Mouse (Mus musculus) B cell, adult (primary cell): ENCODE data around the gene Grm8. TPM values are rescaled to one million over a fixed set of nuclear protein-coding genes. Genes with fewer than 3 reads are reported as not detected.

Experiments
- total RNA-seq: library from RNA; stranded (reverse); gene quantifications from 4 replicates; pipeline ENCODE4 v1.2.4, GENCODE M21; 2023; ENCODE audit not compliant: inconsistent age

Gene Grm8
- not detected in 4 replicates for total RNA-seq

DNA sequence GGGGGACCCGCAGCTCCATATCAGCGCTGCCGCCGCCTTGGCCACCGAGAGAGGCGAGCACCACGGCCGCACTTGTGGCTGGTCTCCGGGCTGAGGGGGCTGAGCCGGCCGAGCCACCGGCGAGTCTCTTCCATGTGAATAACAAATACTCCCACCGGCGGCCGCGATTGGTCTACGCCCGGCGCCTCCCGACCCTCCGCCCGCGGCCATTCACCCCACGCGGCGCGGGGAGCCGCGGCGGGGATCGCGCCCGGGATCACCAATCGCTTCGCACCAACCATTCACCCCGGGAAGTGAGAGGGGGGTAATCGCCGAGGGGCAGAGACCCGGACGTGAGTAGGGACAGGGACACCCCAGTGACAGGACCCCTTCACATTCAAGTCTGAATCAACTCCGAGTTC lies at the start of gene Grm8:
Grm8 (minus strand) TSS at position 178 of the 401 bp plus-strand sequence.

